Mouse (Mus musculus): ENCODE results near the gene Kif21b.

DNA sequence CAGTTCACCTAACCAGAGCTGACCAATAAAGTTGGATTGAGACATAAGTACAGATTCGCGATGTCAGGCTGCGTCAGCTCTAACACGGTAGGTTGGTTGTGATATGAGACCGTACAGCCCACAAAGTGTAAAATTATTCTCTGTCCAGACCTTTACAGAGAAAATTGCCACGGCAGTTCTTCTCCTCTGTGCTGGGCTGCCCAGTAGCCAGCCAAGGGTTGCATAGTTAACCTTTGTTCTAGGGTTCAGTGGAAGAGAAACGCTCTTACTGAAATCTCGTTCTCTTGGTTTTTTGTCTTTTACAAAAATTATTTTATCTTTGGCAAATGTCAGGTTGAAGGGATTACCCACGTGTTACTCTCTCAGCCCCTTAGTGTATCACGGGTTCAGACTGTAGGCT, 91.2 kb downstream of the Kif21b start:
- no peak for TF ChIP-seq GATA1 (IDR thresholded peaks at IDR 0.05; ENCODE audit: borderline replicate concordance, low read length)
- no peak for TF ChIP-seq FLI1 (IDR thresholded peaks at IDR 0.05; ENCODE audit: low read length)
